Mouse (Mus musculus): Measurements from ENCODE around the gene Sc5d. TPM values are rescaled to one million over a fixed set of nuclear protein-coding genes. Genes with fewer than 3 reads are reported as not detected.

Gene Sc5d
- polyA plus RNA-seq, 1 experiment from 2014 or later: 58.1 TPM

- no peaks in the 10 kb centered on the region for H3K36me3 ChIP-seq (replicated peaks)
- peak; percentile 47 for DNase-seq (ENCODE audit: low spot score)
- no peak overlapping the region for H3K27ac ChIP-seq (replicated peaks)
- H3K4me1 ChIP-seq: no peaks in the 10 kb centered on the region
- 35% methylated on average over 5 of the region's 5 CpGs for WGBS
- H3K27me3 ChIP-seq (replicated peaks; ENCODE audit: low read depth, poor library complexity, severe bottlenecking): no peaks in the 10 kb centered on the region
- no peak overlapping the region for H3K4me3 ChIP-seq
- no peaks in the 10 kb centered on the region for H3K9me3 ChIP-seq
Measured at GRCm38 (mm10) chr9:42208463-42208862, 55.6 kb downstream of the Sc5d start.

- WGBS: 85% methylated on average over 1 of the region's 1 CpGs
- Histone ChIP-seq H3K9me3 (no peaks in the 10 kb centered on the region), H3K27me3 (replicated peaks; ENCODE audit: low read depth, poor library complexity, severe bottlenecking) (no peaks in the 10 kb centered on the region), H3K4me3 (no peak overlapping the region), H3K36me3 (replicated peaks) (no peaks in the 10 kb centered on the region), H3K27ac (replicated peaks) (no peak overlapping the region), H3K4me1 (no peaks in the 10 kb centered on the region)
- no peak for DNase-seq (ENCODE audit: low spot score)
Measured at GRCm38 (mm10) chr9:42206750-42207149, 57.3 kb downstream of the Sc5d start.

GRCm38 (mm10) chr9:42202271-42202670 lies 61.8 kb downstream of the Sc5d start:
- H3K27ac ChIP-seq (replicated peaks): no peak overlapping the region
- H3K9me3 ChIP-seq: no peaks in the 10 kb centered on the region
- H3K4me3 ChIP-seq: no peak overlapping the region
- H3K27me3 ChIP-seq (replicated peaks; ENCODE audit: low read depth, poor library complexity, severe bottlenecking): no peaks in the 10 kb centered on the region
- no peaks in the 10 kb centered on the region for H3K4me1 ChIP-seq
- WGBS: 93% methylated on average over 5 of the region's 5 CpGs
- DNase-seq (ENCODE audit: low spot score): no peak
- H3K36me3 ChIP-seq (replicated peaks): no peaks in the 10 kb centered on the region

Other genes starting within 250 kb of the Sc5d start
- gene Sorl1, start 140.0 kb downstream of the Sc5d start, polyA plus RNA-seq (2016; fragmentation: Nextera tagmentation; extraction: Ambion mirVana): 3.9 and 7.0 TPM in 2 replicates
- gene Tecta, start 135.7 kb upstream of the Sc5d start, polyA plus RNA-seq (2016; fragmentation: Nextera tagmentation; extraction: Ambion mirVana): 0.10 and 0.11 TPM in 2 replicates
- gene Tbcel, start 243.6 kb upstream of the Sc5d start, polyA plus RNA-seq (2016; fragmentation: Nextera tagmentation; extraction: Ambion mirVana): 3.0 and 3.5 TPM in 2 replicates

Measured in embryonic facial prominence, embryonic 10.5 days (tissue).